Mouse (Mus musculus): ENCODE data around the gene Bod1l.

GRCm38 (mm10) chr5:41842681-41843080 lies 1.4 kb downstream of the Bod1l start:
- TF ChIP-seq CTCF (IDR thresholded peaks at IDR 0.05; ENCODE audit: low read depth) (no peak), EP300 (IDR thresholded peaks at IDR 0.05; ENCODE audit: low read depth) (no peak)
